Mouse (Mus musculus) embryonic stem cell, embryonic (primary cell): ENCODE data around the gene Trim31.

ENCODE experiments used
- CTCF ChIA-PET, 4 experiments: fragments of 300-600 bp in 2 of 4; fragments of 350-600 bp in 2 of 4; sonication (Branson Sonifier 250); formaldehyde crosslinking; loops; one replicate each; lab custom pipeline; 2022; ENCODE audit warnings: inconsistent platforms in 2 of 4; lab: Charles Lee
- POLR2A ChIA-PET, 4 experiments: fragments of 300-600 bp in 2 of 4; fragments of 350-600 bp in 2 of 4; sonication (Branson Sonifier 250); formaldehyde crosslinking; loops; one replicate each; lab custom pipeline; 2022; ENCODE audit warnings: antibody characterized with exemption in 4 of 4, inconsistent platforms in 1 of 4; lab: Charles Lee

Trim31 gene

DNA sequence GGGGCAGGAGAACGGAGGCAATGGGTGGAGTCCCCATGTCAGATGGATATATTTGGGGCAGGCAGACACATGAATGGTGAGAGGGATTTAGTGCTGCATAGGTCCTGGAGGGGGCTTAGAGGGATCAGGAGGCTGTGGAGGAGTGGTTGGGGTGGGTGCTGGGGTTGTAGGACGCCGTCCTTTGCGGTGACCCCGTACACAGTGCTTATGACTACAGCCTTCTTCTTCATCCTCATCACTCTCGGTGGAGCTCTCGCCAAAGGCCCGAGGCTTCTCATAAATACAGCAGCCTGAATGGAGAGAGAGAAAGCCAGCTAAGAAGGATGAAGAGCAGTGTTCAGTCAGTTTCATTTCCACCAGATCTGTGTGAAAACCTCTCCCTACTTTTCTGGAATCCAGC, 51.3 kb downstream of the Trim31 start:
- ChIA-PET POLR2A (interaction anchor here in 2 of 4 experiments (0.6 to 1.1 kb wide), 5 partner anchors 9 to 1028 kb away, joined by 3 read pairs; partner anchors contain the start of genes Zfp57 (in 1 of the 2), Znrd1 (in 1 of the 2) and Znrd1as (in 1 of the 2)), CTCF (interaction anchor here in 1 of 4 experiments (1.2 kb wide), 1 partner anchor 34 kb away, joined by 3 read pairs; no protein-coding TSS in a partner anchor)

DNA sequence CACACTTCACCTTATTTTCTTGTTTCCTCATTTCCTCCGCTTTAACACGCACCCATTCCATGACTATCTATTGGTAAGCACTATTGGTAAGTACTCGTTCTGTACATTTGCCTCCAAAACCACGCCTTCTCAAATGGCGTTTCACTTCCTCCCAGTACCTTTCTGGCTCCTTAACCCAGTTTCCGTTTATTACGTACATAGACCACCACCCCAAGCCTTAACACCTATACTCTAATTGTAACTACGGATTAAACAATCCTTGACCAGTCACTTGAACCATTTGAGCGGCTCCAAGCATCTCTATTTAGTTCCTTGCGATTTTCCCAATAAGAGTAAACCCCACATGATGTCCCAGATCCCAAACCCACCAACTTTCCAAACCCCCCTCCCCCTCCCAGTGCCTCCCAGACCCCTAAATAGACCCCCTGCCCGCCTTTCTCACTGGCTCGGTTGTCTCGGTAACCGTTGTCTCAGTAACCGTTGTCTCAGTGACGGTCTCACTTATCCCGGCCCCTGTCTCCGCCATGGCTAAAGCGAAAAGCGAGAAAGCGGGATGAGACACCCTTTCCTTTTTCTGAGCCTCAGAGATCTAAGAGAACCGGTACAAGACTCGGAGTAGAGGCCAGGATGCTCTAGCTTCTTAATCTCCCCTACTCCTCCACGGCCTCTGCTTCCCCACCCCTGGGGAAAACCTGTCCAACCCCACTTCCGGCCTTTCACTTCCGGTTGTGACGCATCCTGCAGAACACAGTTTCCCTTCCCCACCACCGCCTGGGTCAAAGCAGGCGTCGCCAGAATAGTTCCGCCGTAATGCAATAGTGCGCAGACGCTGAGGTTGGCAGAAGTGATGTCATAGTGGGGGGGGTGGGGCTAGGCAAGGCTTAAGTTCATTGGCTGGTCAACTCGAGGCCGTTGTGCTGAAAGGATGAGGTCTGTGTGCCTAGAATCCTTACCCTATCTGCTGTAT, 53.3 kb downstream of the Trim31 start, which contains the start of gene Ppp1r11:
Gene Ppp1r11 (minus strand): TSS at position 761 of the 967 bp plus-strand sequence.
- CTCF ChIA-PET = interaction anchor here in 1 of 4 experiments (0.6 kb wide), 1 partner anchor 37 kb away, joined by 4 read pairs; no protein-coding TSS in a partner anchor
- POLR2A ChIA-PET = interaction anchor here in 3 of 4 experiments (0.6 to 2.5 kb wide), 23 partner anchors 9 to 129 kb away, joined by 3 to 15 read pairs (median 4); partner anchors contain the start of gene 2410137M14Rik (in 1 of the 3)

DNA sequence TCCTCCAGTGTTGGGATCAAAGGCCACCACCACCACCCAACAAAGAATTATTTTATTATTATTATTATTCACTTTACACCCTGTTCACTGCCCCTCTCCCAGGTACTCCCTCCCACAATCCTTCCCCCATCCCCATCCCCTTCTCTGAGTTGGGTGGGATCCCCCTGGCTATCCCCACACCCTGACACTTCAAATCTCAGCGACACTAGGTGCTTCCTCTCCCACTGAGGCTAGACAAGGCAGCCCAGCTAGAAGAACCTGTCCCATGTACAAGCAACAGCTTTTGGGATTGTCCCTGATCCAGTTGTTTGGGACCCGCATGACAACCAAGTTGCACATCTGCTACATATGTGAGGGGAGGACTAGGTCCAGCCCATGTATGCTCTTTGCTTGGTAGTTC, 54.7 kb downstream of the Trim31 start:
- CTCF ChIA-PET = no interaction called here
- POLR2A ChIA-PET = interaction anchor here (0.6 to 2.5 kb wide), 12 partner anchors 8 to 102 kb away, joined by 3 to 15 read pairs (median 4); no protein-coding TSS in a partner anchor

DNA sequence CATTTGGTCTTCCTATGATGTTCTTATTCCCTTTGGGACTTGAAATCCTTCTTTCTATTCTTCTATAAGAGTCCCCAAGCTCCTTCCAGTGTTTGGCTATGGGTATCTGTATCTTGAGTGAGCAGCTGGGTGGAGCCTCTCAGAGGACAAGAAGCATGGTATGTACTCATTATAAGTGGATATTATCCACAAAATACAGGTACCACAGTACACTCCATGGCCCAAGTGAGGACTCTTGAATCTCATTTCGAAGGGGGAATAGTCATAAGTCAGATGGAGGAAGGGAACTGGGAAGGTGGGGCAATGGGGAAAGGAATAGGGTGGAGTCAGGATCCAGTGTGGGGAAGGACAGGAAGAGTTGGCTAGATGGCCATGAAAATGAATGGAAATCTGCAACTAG, 55.1 kb downstream of the Trim31 start:
- CTCF ChIA-PET = no interaction called here
- POLR2A ChIA-PET = interaction anchor here in 3 of 4 experiments (0.5 to 2.5 kb wide), 5 partner anchors 17 to 93 kb away, joined by 3 to 15 read pairs (median 3); partner anchors contain the start of gene Gabbr1 (in 1 of the 3)

DNA sequence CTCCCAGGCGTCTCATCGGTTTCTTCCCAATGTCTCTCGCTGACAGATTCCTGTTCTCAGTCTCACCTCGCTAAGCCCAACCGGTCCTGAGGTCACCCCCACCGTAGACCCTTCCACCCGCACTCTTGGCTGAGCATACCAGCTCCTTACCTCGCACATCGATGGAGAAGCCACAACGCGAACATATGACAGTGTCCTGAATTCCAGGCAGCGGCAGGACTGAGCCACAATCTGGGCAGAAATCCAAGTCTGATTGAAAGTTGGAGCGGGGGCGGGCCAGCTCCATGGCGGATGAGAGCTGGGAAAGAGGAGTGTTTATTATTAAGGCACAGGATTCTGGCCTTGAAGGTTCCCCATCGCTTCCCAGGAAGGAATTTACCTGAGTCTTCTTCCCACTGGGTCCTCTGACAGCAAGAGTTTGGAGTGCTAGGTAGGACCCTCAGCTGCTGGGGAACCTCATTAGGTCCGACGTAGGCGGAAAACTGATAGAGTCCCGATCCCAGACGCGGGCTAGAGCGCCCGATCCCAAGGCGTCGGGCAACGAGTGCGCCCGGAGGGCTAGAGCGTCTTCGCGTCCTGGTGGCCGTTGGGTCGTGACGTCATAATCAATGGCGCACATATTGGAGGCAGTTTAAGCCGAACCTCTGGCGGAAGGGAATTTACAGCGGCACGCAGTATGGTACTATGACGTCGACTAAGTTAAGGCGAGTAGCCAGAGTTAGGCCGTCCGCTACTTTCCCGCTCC, 60.3 kb downstream of the Trim31 start, which contains the start of the genes Znrd1 and Znrd1as:
Gene Znrd1 (minus strand): TSS at position 561 of the 745 bp plus-strand sequence.
Gene Znrd1as (plus strand): TSS at position 594 of the 745 bp plus-strand sequence.
- ChIA-PET CTCF (interaction anchor here in 3 of 4 experiments (0.9 to 1.3 kb wide), 4 partner anchors 11 to 246 kb away, joined by 3 read pairs; no protein-coding TSS in a partner anchor), POLR2A (interaction anchor here (0.6 to 6.0 kb wide), 50 partner anchors 9 to 244 kb away, joined by 3 to 48 read pairs (median 4); partner anchors contain the start of genes 2410137M14Rik (in 3 of the 4), H2-M5 (in 3 of the 4), Rnf39 (in 2 of the 4) and Gabbr1 (in 1 of the 4))

DNA sequence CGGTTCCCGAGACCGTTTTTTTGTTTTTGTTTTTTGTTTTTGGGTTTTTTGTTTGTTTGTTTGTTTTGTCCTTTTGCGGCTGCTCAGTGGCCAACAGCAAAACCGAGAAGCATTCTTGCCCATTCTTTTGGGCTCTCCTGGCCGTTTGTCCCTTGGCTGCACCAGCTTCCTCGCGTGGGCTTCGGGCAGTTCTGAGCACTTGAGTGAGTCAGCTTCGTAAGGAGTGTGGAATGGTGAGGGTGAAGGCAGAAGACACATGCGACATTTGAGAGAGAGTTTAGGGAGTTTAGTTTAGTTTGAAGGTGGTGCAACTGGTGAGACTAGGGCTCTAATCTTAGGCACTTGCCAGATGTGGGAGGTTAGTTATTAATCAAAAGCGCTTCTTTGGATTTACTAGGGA, 61.0 kb downstream of the Trim31 start:
- ChIA-PET CTCF (interaction anchor here in 1 of 4 experiments (0.9 kb wide), 1 partner anchor 12 kb away, joined by 3 read pairs; no protein-coding TSS in a partner anchor), POLR2A (interaction anchor here (0.6 to 6.6 kb wide), 26 partner anchors 11 to 124 kb away, joined by 3 to 48 read pairs (median 6); partner anchors contain the start of genes 2410137M14Rik (in 3 of the 4), Gabbr1 (in 1 of the 4) and Rnf39 (in 1 of the 4))
